Mouse (Mus musculus) heart, postnatal 0 days (tissue): ENCODE measurements around the gene Tpx2. TPM values are rescaled to one million over a fixed set of nuclear protein-coding genes. Genes with fewer than 3 reads are reported as not detected.

Experiments used
- ATAC-seq: fragments of 200-750 bp; cut with Nextera tagmentation; 2 replicates; pipeline ENCODE4 v1.8.0; 2017; ENCODE audit warnings: low read depth, moderate number of reproducible peaks, moderate library complexity; ENCODE audit not compliant: insufficient read depth
- DNase-seq: peaks from one replicate; pipeline ENCODE4 v3.0.0-alpha.2; 2016; ENCODE audit warnings: low spot score
- H3K27ac ChIP-seq: fragments of 300-500 bp; sonication (generic); 2 replicates; pipeline ENCODE4 v1.5.1; 2014; ENCODE audit warnings: low read depth, mild to moderate bottlenecking
- H3K27me3 ChIP-seq: fragments of 300-500 bp; sonication (generic); 2 replicates; pipeline ENCODE4 v1.6.1; 2014; ENCODE audit warnings: low read length, mixed read lengths; ENCODE audit not compliant: control insufficient read depth, insufficient read depth
- H3K36me3 ChIP-seq: fragments of 300-500 bp; sonication (generic); replicated peaks from 2 replicates; pipeline ENCODE4 v1.6.1; 2014; ENCODE audit warnings: low read length, mixed read lengths; ENCODE audit not compliant: control insufficient read depth, insufficient read depth
- H3K4me1 ChIP-seq: fragments of 300-500 bp; sonication (generic); 2 replicates; pipeline ENCODE4 v1.6.1; 2014; ENCODE audit warnings: antibody characterized with exemption; ENCODE audit not compliant: control insufficient read depth, insufficient read depth
- H3K4me2 ChIP-seq: fragments of 300-500 bp; sonication (generic); 2 replicates; pipeline ENCODE4 v1.6.1; 2014; ENCODE audit warnings: low read depth, mild to moderate bottlenecking, low read length, moderate library complexity
- H3K4me3 ChIP-seq: fragments of 300-500 bp; sonication (generic); 2 replicates; pipeline ENCODE4 v1.5.1; 2014; ENCODE audit warnings: low read depth, low read length
- H3K9ac ChIP-seq: fragments of 300-500 bp; sonication (generic); replicated peaks from 2 replicates; pipeline ENCODE4 v1.6.1; 2014; ENCODE audit warnings: low read depth, low read length, mixed read lengths
- H3K9me3 ChIP-seq: fragments of 300-500 bp; sonication (generic); replicated peaks from 2 replicates; pipeline ENCODE4 v1.6.1; 2016; ENCODE audit warnings: low read length; ENCODE audit not compliant: control insufficient read depth
- CTCF ChIP-seq: IDR thresholded peaks from 2 replicates; pipeline ENCODE4 v1.5.1; 2016; ENCODE audit warnings: antibody characterized with exemption, control low read depth, low read depth
- EP300 ChIP-seq: IDR thresholded peaks from 2 replicates; pipeline ENCODE4 v1.6.1; 2016; ENCODE audit warnings: antibody characterized with exemption, low read depth
- WGBS: fragments of 180-500 bp; shearing (Covaris S2); extraction: QIAGEN DNeasy Blood & Tissue Kit; methylation state at CpG from one replicate; pipeline ENCODE4 v1.1.7; 2014; 5-methylcytosine and 5-hydroxymethylcytosine counted together
- polyA plus RNA-seq: library from polyadenylated mRNA; unstranded; fragments of >200 nt; fragmentation: Nextera tagmentation; extraction: Ambion mirVana; gene quantifications from 2 replicates; pipeline ENCODE4 v1.2.1, GENCODE M21; 2015
- total RNA-seq: library from RNA; depleted of rRNA; stranded (reverse); fragments of >200 nt; gene quantifications from 2 replicates; pipeline ENCODE4 v1.2.3, GENCODE M21; 2014; ENCODE audit warnings: low replicate concordance

Tpx2 gene
- total and polyA plus RNA-seq, 2 experiments from 2014 or later: 8.1 to 15.1 TPM

- no peaks in the 10 kb centered on the region for H3K36me3 ChIP-seq
- H3K4me2 ChIP-seq: peak overlapping the region; percentile 28; the same call in 1 of the 2 replicates
- peak overlapping the region; percentile 29; the same call in 1 of the 2 replicates for H3K9ac ChIP-seq
- WGBS: 19% methylated on average over 11 of the region's 11 CpGs
- no peaks in the 10 kb centered on the region for H3K9me3 ChIP-seq
- H3K27ac ChIP-seq: peak overlapping the region; percentile 96
- H3K4me1 ChIP-seq: peaks cover 41% of the 10 kb centered on the region
- no peak for TF ChIP-seq CTCF
- no peak; the same call in 1 of the 2 replicates for TF ChIP-seq EP300
- H3K27me3 ChIP-seq: no peaks in the 10 kb centered on the region
- DNase-seq (peak; percentile 86), ATAC-seq (peak; percentile 75)
- H3K4me3 ChIP-seq: no peak overlapping the region
Measured at GRCm38 (mm10) chr2:152905036-152905829, 57.5 kb downstream of the Tpx2 start.

GRCm38 (mm10) chr2:152906274-152907037 is 58.7 kb downstream of the Tpx2 start:
- H3K4me2 ChIP-seq: no peak overlapping the region
- H3K27ac ChIP-seq: peak overlapping the region; percentile 96
- H3K4me3 ChIP-seq: no peak overlapping the region
- H3K9ac ChIP-seq: no peak overlapping the region
- no peaks in the 10 kb centered on the region for H3K9me3 ChIP-seq
- DNase-seq (no peak), ATAC-seq (no peak)
- 50% methylated on average over 9 of the region's 9 CpGs for WGBS
- TF ChIP-seq EP300: no peak
- no peak for TF ChIP-seq CTCF
- H3K4me1 ChIP-seq: peaks cover 41% of the 10 kb centered on the region
- H3K27me3 ChIP-seq: peaks cover 10% of the 10 kb centered on the region
- H3K36me3 ChIP-seq: no peaks in the 10 kb centered on the region

- no peaks in the 10 kb centered on the region for H3K36me3 ChIP-seq
Measured at GRCm38 (mm10) chr2:152907114-152907943, 59.6 kb downstream of the Tpx2 start.

GRCm38 (mm10) chr2:152909848-152910247 is 62.1 kb downstream of the Tpx2 start:
- no peak for TF ChIP-seq CTCF
- TF ChIP-seq EP300: no peak
- Histone ChIP-seq H3K9me3 (no peaks in the 10 kb centered on the region), H3K4me1 (peaks cover 25% of the 10 kb centered on the region), H3K4me2 (no peak overlapping the region), H3K9ac (no peak overlapping the region), H3K4me3 (no peak overlapping the region), H3K27me3 (peaks cover 34% of the 10 kb centered on the region), H3K36me3 (no peaks in the 10 kb centered on the region), H3K27ac (no peak overlapping the region)
- ATAC-seq (no peak), DNase-seq (no peak)
- WGBS: 76% methylated on average over 6 of the region's 6 CpGs

More at GRCm38 (mm10) chr2:152907114-152907943, 59.6 kb downstream of the Tpx2 start:
- DNase-seq (no peak), ATAC-seq (no peak)
- Histone ChIP-seq H3K4me1 (peaks cover 41% of the 10 kb centered on the region), H3K4me2 (no peak overlapping the region), H3K9ac (no peak overlapping the region), H3K4me3 (no peak overlapping the region), H3K27ac (no peak overlapping the region), H3K27me3 (peaks cover 18% of the 10 kb centered on the region), H3K9me3 (no peaks in the 10 kb centered on the region)
- no peak for TF ChIP-seq EP300
- TF ChIP-seq CTCF: no peak
- WGBS: 58% methylated on average over 14 of the region's 14 CpGs

- Histone ChIP-seq H3K4me1 (peaks cover 14% of the 10 kb centered on the region), H3K4me2 (no peak within 1 kb of the TSS), H3K9ac (no peak within 1 kb of the TSS), H3K4me3 (no peak within 1 kb of the TSS), H3K27me3 (peaks cover 38% of the 10 kb centered on the region), H3K9me3 (no peaks in the 10 kb centered on the region), H3K27ac (no peak within 1 kb of the TSS), H3K36me3 (no peaks in the 10 kb centered on the region)
- TF ChIP-seq EP300: no peak
- TF ChIP-seq CTCF: no peak
- no peak for ATAC-seq
- 16% methylated on average over 11 of the region's 12 CpGs for WGBS
- DNase-seq: no peak
Measured at GRCm38 (mm10) chr2:152911031-152911430, 63.3 kb downstream of the Tpx2 start, which contains the start of gene Mylk2. TSS of gene Mylk2 (plus strand) at chr2:152911352.
